Comparison of ENCODE assay signal across 9 mouse cellular contexts in the genomic region with DNA sequence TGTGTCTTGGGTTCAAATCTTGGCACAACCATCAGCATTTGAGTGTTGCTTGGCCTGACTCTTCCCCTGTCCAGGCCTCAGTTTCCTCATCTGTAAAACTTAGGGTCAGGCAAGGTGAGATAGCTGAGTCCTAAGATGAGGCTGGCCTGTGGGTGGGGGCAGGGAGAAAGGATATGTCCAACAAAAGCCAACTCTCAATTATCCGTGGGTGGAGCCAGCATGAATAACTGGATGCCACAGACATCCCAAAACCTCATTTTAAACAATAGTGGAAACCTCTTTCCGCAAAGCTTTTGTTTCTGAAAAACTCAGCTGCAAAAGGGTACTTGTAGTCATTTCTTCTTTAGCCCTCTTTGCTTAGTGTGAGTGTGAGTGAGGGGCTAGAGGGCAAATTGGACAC. TPM values are rescaled to one million over a fixed set of nuclear protein-coding genes. Genes with fewer than 3 reads are reported as not detected.
DNase-seq lines count a peak whose midpoint lies in the region; ATAC-seq and TF ChIP-seq lines count a peak whose summit lies in the region.
"Had no signal": no experiment of that assay in that cellular context is flagged by ENCODE, and none has a peak within 500 bp of the region (broad histone marks: within the 10 kb centered on the region; RNA-seq: fewer than 3 reads in every experiment).

No protein-coding gene starts in this region.

- peak overlapping the region; percentile 91 for H3K4me2 ChIP-seq in kidney, embryonic 16.5 days (replicated peaks; ENCODE audit: low read depth, low read length)
- H3K4me2 ChIP-seq in embryonic facial prominence, embryonic 15.5 days (replicated peaks): peak overlapping the region; percentile 90
- peak overlapping the region; percentile 91 for H3K4me2 ChIP-seq in intestine, embryonic 15.5 days (replicated peaks)
- peak overlapping the region; percentile 92 for H3K4me2 ChIP-seq in neural tube, embryonic 14.5 days (ENCODE audit: low read depth, low read length)

- peak overlapping the region; percentile 88 for H3K4me3 ChIP-seq in kidney, embryonic 16.5 days (ENCODE audit: low read length)
- peak overlapping the region; percentile 82 for H3K4me3 ChIP-seq in embryonic facial prominence, embryonic 15.5 days (replicated peaks)
- peak overlapping the region; percentile 87 for H3K4me3 ChIP-seq in intestine, embryonic 15.5 days (replicated peaks)
- H3K4me3 ChIP-seq in neural tube, embryonic 14.5 days (ENCODE audit: low read depth, low read length): peak overlapping the region; percentile 78
- H3K4me3 ChIP-seq in layer of hippocampus, adult 2 months: no peak overlapping the region

- ATAC-seq in kidney, embryonic 16.5 days (ENCODE audit: low FRiP score, low TSS enrichment): no peak
- ATAC-seq in embryonic facial prominence, embryonic 15.5 days (ENCODE audit: insufficient number of reproducible peaks, low FRiP score, low TSS enrichment, low read depth): no peak
- ATAC-seq in intestine, embryonic 15.5 days: no peak
- ATAC-seq in neural tube, embryonic 14.5 days (ENCODE audit: low read depth): no peak

- H3K9me3 ChIP-seq in kidney, embryonic 16.5 days (ENCODE audit: low read length): no peaks in the 10 kb centered on the region
- H3K9me3 ChIP-seq in embryonic facial prominence, embryonic 15.5 days (replicated peaks): no peaks in the 10 kb centered on the region
- H3K9me3 ChIP-seq in intestine, embryonic 15.5 days: no peaks in the 10 kb centered on the region
- H3K9me3 ChIP-seq in neural tube, embryonic 14.5 days (ENCODE audit: control insufficient read depth, low read length): no peaks in the 10 kb centered on the region
- H3K9me3 ChIP-seq: G1E had no signal

- TF ChIP-seq CTCF in layer of hippocampus, adult 2 months (conservative IDR thresholded peaks at IDR 0.05): no peak

- peak overlapping the region; percentile 96 for H3K9ac ChIP-seq in kidney, embryonic 16.5 days (replicated peaks; ENCODE audit: low read length)
- 0 out of 2 replicates have a peak overlapping the region, but pooled peaks have one; percentile 2 for H3K9ac ChIP-seq in embryonic facial prominence, embryonic 15.5 days
- no peak overlapping the region for H3K9ac ChIP-seq in intestine, embryonic 15.5 days
- no peak overlapping the region for H3K9ac ChIP-seq in neural tube, embryonic 14.5 days (replicated peaks; ENCODE audit: low read depth, low read length)

- no peak for DNase-seq in kidney, postnatal 36 days
- DNase-seq in ovary, postnatal 14 days (ENCODE audit: low spot score): no peak
- no peak for DNase-seq in layer of hippocampus, adult 2 months (ENCODE audit: low spot score in 2 of 2)
- DNase-seq in left cerebral cortex, adult 9 months (ENCODE audit: low spot score in 2 of 2): no peak

- peak overlapping the region; percentile 96 for H3K27ac ChIP-seq in kidney, embryonic 16.5 days (ENCODE audit: low read length)
- peak overlapping the region; percentile 94 for H3K27ac ChIP-seq in embryonic facial prominence, embryonic 15.5 days (replicated peaks)
- peak overlapping the region; percentile 13; the same call in 1 of the 2 replicates for H3K27ac ChIP-seq in intestine, embryonic 15.5 days
- no peak overlapping the region for H3K27ac ChIP-seq in neural tube, embryonic 14.5 days (ENCODE audit: low read depth, low read length)
- H3K27ac ChIP-seq in layer of hippocampus, adult 2 months: no peak overlapping the region

- no peaks in the 10 kb centered on the region for H3K27me3 ChIP-seq in kidney, embryonic 16.5 days (ENCODE audit: insufficient read depth, low read length)
- no peaks in the 10 kb centered on the region for H3K27me3 ChIP-seq in embryonic facial prominence, embryonic 15.5 days
- H3K27me3 ChIP-seq in intestine, embryonic 15.5 days (replicated peaks): no peaks in the 10 kb centered on the region
- no peaks in the 10 kb centered on the region for H3K27me3 ChIP-seq in neural tube, embryonic 14.5 days (ENCODE audit: control insufficient read depth, insufficient read depth, low read length)

- H3K36me3 ChIP-seq in kidney, embryonic 16.5 days (ENCODE audit: insufficient read depth, low read length): peaks cover 2% of the 10 kb centered on the region; the same call in 1 of the 2 replicates
- H3K36me3 ChIP-seq in embryonic facial prominence, embryonic 15.5 days: no peaks in the 10 kb centered on the region; the same call in 1 of the 2 replicates
- no peaks in the 10 kb centered on the region for H3K36me3 ChIP-seq in intestine, embryonic 15.5 days
- no peaks in the 10 kb centered on the region for H3K36me3 ChIP-seq in neural tube, embryonic 14.5 days (ENCODE audit: control insufficient read depth, insufficient read depth, low read length)
- H3K36me3 ChIP-seq: G1E had no signal

- H3K4me1 ChIP-seq in kidney, embryonic 16.5 days (ENCODE audit: insufficient read depth, low read length): peaks cover 82% of the 10 kb centered on the region
- H3K4me1 ChIP-seq in embryonic facial prominence, embryonic 15.5 days: peaks cover 77% of the 10 kb centered on the region
- peaks cover 73% of the 10 kb centered on the region for H3K4me1 ChIP-seq in intestine, embryonic 15.5 days (replicated peaks)
- peaks cover 55% of the 10 kb centered on the region for H3K4me1 ChIP-seq in neural tube, embryonic 14.5 days (ENCODE audit: control insufficient read depth, insufficient read depth, low read length)

- WGBS in kidney, embryonic 16.5 days: 61% methylated on average over 2 of the region's 2 CpGs
- WGBS in embryonic facial prominence, embryonic 15.5 days: 27% methylated on average over 2 of the region's 2 CpGs
- 54% methylated on average over 2 of the region's 2 CpGs for WGBS in intestine, embryonic 15.5 days
- WGBS in neural tube, embryonic 14.5 days: 21% methylated on average over 2 of the region's 2 CpGs

RNA-seq across cellular contexts. Expression of a gene that starts 2.3 kb away (rescaled TPM):
- polyA plus RNA-seq in kidney, embryonic 16.5 days (2015; fragmentation: Nextera tagmentation; extraction: Ambion mirVana): 43.6 and 53.6 TPM in 2 replicates
- 33.2 and 33.4 TPM in 2 replicates for polyA plus RNA-seq in embryonic facial prominence, embryonic 15.5 days (2015; fragmentation: Nextera tagmentation; extraction: Ambion mirVana)
- polyA plus RNA-seq in intestine, embryonic 15.5 days (2015; fragmentation: Nextera tagmentation; extraction: Ambion mirVana): 21.4 and 23.5 TPM in 2 replicates
- polyA plus RNA-seq in neural tube, embryonic 14.5 days (2014; fragmentation: Nextera tagmentation; extraction: Ambion mirVana): 13.2 and 20.3 TPM in 2 replicates
- 10 to 100 TPM; 11.0 to 13.9 TPM for total RNA-seq in layer of hippocampus, adult 2 months (2021)

RNA-seq across cellular contexts. Expression of a gene that starts 28.0 kb away (rescaled TPM):
- polyA plus RNA-seq in kidney, embryonic 16.5 days (2015; fragmentation: Nextera tagmentation; extraction: Ambion mirVana): 67.8 and 80.4 TPM in 2 replicates
- polyA plus RNA-seq in embryonic facial prominence, embryonic 15.5 days (2015; fragmentation: Nextera tagmentation; extraction: Ambion mirVana): 83.4 and 107 TPM in 2 replicates
- 74.5 and 84.3 TPM in 2 replicates for polyA plus RNA-seq in intestine, embryonic 15.5 days (2015; fragmentation: Nextera tagmentation; extraction: Ambion mirVana)
- 179 and 194 TPM in 2 replicates for polyA plus RNA-seq in neural tube, embryonic 14.5 days (2014; fragmentation: Nextera tagmentation; extraction: Ambion mirVana)
- 10 to 100 TPM; 72.3 to 75.2 TPM for total RNA-seq in layer of hippocampus, adult 2 months (2021)

RNA-seq across cellular contexts. Expression of a gene that starts 37.2 kb away (rescaled TPM):
- polyA plus RNA-seq in kidney, embryonic 16.5 days (2015; fragmentation: Nextera tagmentation; extraction: Ambion mirVana): 21.8 and 25.5 TPM in 2 replicates
- polyA plus RNA-seq in embryonic facial prominence, embryonic 15.5 days (2015; fragmentation: Nextera tagmentation; extraction: Ambion mirVana): 23.6 and 24.5 TPM in 2 replicates
- 27.9 and 28.8 TPM in 2 replicates for polyA plus RNA-seq in intestine, embryonic 15.5 days (2015; fragmentation: Nextera tagmentation; extraction: Ambion mirVana)
- polyA plus RNA-seq in neural tube, embryonic 14.5 days (2014; fragmentation: Nextera tagmentation; extraction: Ambion mirVana): 7.2 and 7.8 TPM in 2 replicates
- total RNA-seq in layer of hippocampus, adult 2 months (2021): 1 to 10 TPM; 5.3 to 6.8 TPM

RNA-seq across cellular contexts. Expression of a gene that starts 42.9 kb away (rescaled TPM):
- polyA plus RNA-seq in kidney, embryonic 16.5 days (2015; fragmentation: Nextera tagmentation; extraction: Ambion mirVana): 26.8 TPM in 2 replicates
- polyA plus RNA-seq in embryonic facial prominence, embryonic 15.5 days (2015; fragmentation: Nextera tagmentation; extraction: Ambion mirVana): 33.7 and 36.8 TPM in 2 replicates
- 14.1 and 15.1 TPM in 2 replicates for polyA plus RNA-seq in intestine, embryonic 15.5 days (2015; fragmentation: Nextera tagmentation; extraction: Ambion mirVana)
- polyA plus RNA-seq in neural tube, embryonic 14.5 days (2014; fragmentation: Nextera tagmentation; extraction: Ambion mirVana): 4.4 and 6.3 TPM in 2 replicates
- total RNA-seq in layer of hippocampus, adult 2 months (2021): 1 to 10 TPM; 5.7 to 6.2 TPM

RNA-seq across cellular contexts. Expression of a gene that starts 43.0 kb away (rescaled TPM):
- 89.6 and 95.3 TPM in 2 replicates for polyA plus RNA-seq in kidney, embryonic 16.5 days (2015; fragmentation: Nextera tagmentation; extraction: Ambion mirVana)
- 61.2 and 62.6 TPM in 2 replicates for polyA plus RNA-seq in embryonic facial prominence, embryonic 15.5 days (2015; fragmentation: Nextera tagmentation; extraction: Ambion mirVana)
- polyA plus RNA-seq in intestine, embryonic 15.5 days (2015; fragmentation: Nextera tagmentation; extraction: Ambion mirVana): 86.5 and 92.1 TPM in 2 replicates
- polyA plus RNA-seq in neural tube, embryonic 14.5 days (2014; fragmentation: Nextera tagmentation; extraction: Ambion mirVana): 55.0 and 61.9 TPM in 2 replicates
- 10 to 100 TPM; 61.2 to 65.4 TPM for total RNA-seq in layer of hippocampus, adult 2 months (2021)

Comparison
In these comparisons a context has a peak if more than half of its experiments do, and no peak if none do; other contexts are left out.
1. H3K27ac ChIP-seq: peak in kidney, embryonic 16.5 days (single experiment), embryonic facial prominence, embryonic 15.5 days (single experiment) and intestine, embryonic 15.5 days (single experiment); none in neural tube, embryonic 14.5 days (single experiment) and layer of hippocampus, adult 2 months (single experiment).
2. H3K9ac ChIP-seq: peak in kidney, embryonic 16.5 days (single experiment) and embryonic facial prominence, embryonic 15.5 days (single experiment); none in intestine, embryonic 15.5 days (single experiment) and neural tube, embryonic 14.5 days (single experiment).
3. Peak in every context shown above with its lines, with median percentiles within 50 percentile points of each other: H3K4me2 ChIP-seq.